Mouse (Mus musculus) bone marrow macrophage, adult 2 months (primary cell): ENCODE results near the gene Fam78a.

ENCODE experiments used
- CTCF ChIP-seq: IDR thresholded peaks from 2 replicates; pipeline ENCODE4 v1.5.1; 2012; ENCODE audit warnings: low read depth, mild to moderate bottlenecking, low read length, moderate library complexity
- POLR2A ChIP-seq: IDR thresholded peaks from 2 replicates; pipeline ENCODE4 v1.6.1; 2012; ENCODE audit warnings: mild to moderate bottlenecking, low read depth, low read length, borderline replicate concordance

DNA sequence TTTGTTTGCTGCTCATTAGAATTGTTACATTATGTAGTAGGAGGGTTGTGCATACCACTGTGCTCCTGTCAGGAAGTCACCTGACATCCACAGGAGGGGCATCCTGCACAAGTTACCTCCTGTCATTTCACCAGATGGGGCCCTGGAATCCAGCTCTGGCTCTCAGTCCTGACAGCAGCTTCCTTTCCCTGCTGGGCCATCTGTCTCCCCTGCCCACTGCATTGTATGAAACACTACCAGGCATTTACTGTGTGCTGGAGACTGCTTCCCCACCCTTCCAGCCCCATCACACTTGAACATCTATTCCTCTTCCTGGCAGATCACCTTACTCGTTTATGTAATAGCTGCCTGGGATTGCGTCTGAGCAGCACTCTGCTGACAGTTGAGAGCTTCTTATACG, 55.0 kb downstream of the Fam78a start:
- TF ChIP-seq CTCF (no peak), POLR2A (no peak)
